Mouse (Mus musculus) G1E (cell line): ENCODE measurements at regions not wholly inside any gene's neighbourhood (a gene's known extent, or its start where the extent isn't known, plus 50 kb on each side); places are given as distances from the start of the nearest gene placed in this dataset.

Experiments
- ATAC-seq: 2 replicates; pipeline ENCODE4 v1.8.0; 2016; ENCODE audit warnings: mild to moderate bottlenecking; ENCODE audit not compliant: insufficient number of reproducible peaks, poor library complexity, low FRiP score, severe bottlenecking; ENCODE audit errors: extremely low read depth
- DNase-seq: peaks from one replicate; pipeline ENCODE4 v3.0.0; 2012; ENCODE audit warnings: low spot score
- H3K27me3 ChIP-seq: 2 replicates; pipeline ENCODE4 v1.6.1; 2012; ENCODE audit warnings: mild to moderate bottlenecking, low read length, inconsistent platforms; ENCODE audit not compliant: insufficient read depth
- H3K36me3 ChIP-seq: replicated peaks from 2 replicates; pipeline ENCODE3; 2012; ENCODE audit warnings: mild to moderate bottlenecking, inconsistent platforms
- H3K4me1 ChIP-seq: 2 replicates; pipeline ENCODE4 v1.6.1; 2012; ENCODE audit warnings: low read depth, low read length, inconsistent platforms, mixed read lengths; ENCODE audit not compliant: insufficient read depth
- H3K4me3 ChIP-seq: 2 replicates; pipeline ENCODE4 v1.5.1; 2012; ENCODE audit warnings: low read depth, mild to moderate bottlenecking, inconsistent platforms, low read length, moderate library complexity, mixed read lengths
- H3K9me3 ChIP-seq: replicated peaks from 2 replicates; pipeline ENCODE4 v1.6.1; 2012; ENCODE audit warnings: inconsistent platforms
- CTCF ChIP-seq: IDR thresholded peaks from 2 replicates; pipeline ENCODE4 v1.5.1; 2012; ENCODE audit warnings: low read depth, low read length, inconsistent platforms, mixed read lengths
- GATA1 ChIP-seq: IDR thresholded peaks from 2 replicates; pipeline ENCODE4 v1.6.1; 2012; ENCODE audit warnings: borderline replicate concordance, low read length, inconsistent platforms, mixed read lengths
- GATA2 ChIP-seq: IDR thresholded peaks from 2 replicates; pipeline ENCODE4 v1.6.1; 2012; ENCODE audit warnings: low read depth, low read length, inconsistent platforms, borderline replicate concordance
- POLR2AphosphoS5 ChIP-seq: IDR thresholded peaks from 2 replicates; pipeline ENCODE4 v1.6.1; 2012; ENCODE audit warnings: low read depth, low read length, inconsistent platforms; ENCODE audit not compliant: insufficient replicate concordance
- TAL1 ChIP-seq: conservative IDR thresholded peaks from 2 replicates; pipeline ENCODE4 v1.6.1; 2012; ENCODE audit warnings: low read depth, low read length, inconsistent platforms, mixed read lengths

DNA sequence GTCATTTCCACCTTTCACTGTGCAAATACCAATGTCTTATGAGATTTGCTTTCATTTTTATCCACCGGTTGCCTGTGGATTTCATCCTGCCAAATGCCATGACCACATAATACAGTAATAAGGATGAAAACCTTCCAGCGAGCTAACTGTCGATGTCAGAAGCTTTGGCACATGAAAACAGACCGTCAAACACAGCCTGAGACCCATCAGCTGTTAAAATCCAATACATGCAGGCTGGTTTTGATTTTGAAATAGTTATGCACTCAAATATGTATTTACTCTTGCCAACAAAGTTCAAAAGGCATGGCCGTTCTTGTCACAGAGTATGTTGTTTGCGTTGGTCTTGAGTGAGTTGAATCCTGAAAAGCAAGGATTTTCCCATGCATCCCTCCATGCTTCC lies 415.6 kb upstream of the Slc35b3 start:
- H3K9me3 ChIP-seq: peaks cover 8% of the 10 kb centered on the region
- H3K36me3 ChIP-seq: no peaks in the 10 kb centered on the region
- no peak overlapping the region for H3K4me3 ChIP-seq
- H3K27me3 ChIP-seq: no peaks in the 10 kb centered on the region
- TF ChIP-seq GATA1 (no peak), GATA2 (no peak), POLR2AphosphoS5 (no peak), TAL1 (no peak), CTCF (no peak)
- ATAC-seq: no peak
- no peak for DNase-seq
- no peaks in the 10 kb centered on the region for H3K4me1 ChIP-seq

GRCm38 (mm10) chr13:39372565-39372964 lies 411.9 kb upstream of the Slc35b3 start:
- DNase-seq (no peak), ATAC-seq (no peak)
- TF ChIP-seq CTCF (no peak), TAL1 (no peak), POLR2AphosphoS5 (no peak), GATA2 (no peak), GATA1 (no peak)

GRCm38 (mm10) chr13:39363637-39364036 lies 403.0 kb upstream of the Slc35b3 start:
- no peaks in the 10 kb centered on the region for H3K4me1 ChIP-seq
- TF ChIP-seq POLR2AphosphoS5: no peak
- TF ChIP-seq GATA2: no peak
- TF ChIP-seq CTCF: no peak
- no peak for ATAC-seq
- H3K9me3 ChIP-seq: peaks cover 15% of the 10 kb centered on the region
- no peaks in the 10 kb centered on the region for H3K36me3 ChIP-seq
- H3K4me3 ChIP-seq: no peak overlapping the region
- H3K27me3 ChIP-seq: no peaks in the 10 kb centered on the region
- DNase-seq: no peak

More at GRCm38 (mm10) chr13:39372565-39372964, 411.9 kb upstream of the Slc35b3 start:
- H3K9me3 ChIP-seq: peaks cover 11% of the 10 kb centered on the region
- no peaks in the 10 kb centered on the region for H3K4me1 ChIP-seq
- H3K4me3 ChIP-seq: no peak overlapping the region
- H3K36me3 ChIP-seq: no peaks in the 10 kb centered on the region
- no peaks in the 10 kb centered on the region for H3K27me3 ChIP-seq

GRCm38 (mm10) chr13:39362536-39362935 lies 401.9 kb upstream of the Slc35b3 start:
- H3K4me3 ChIP-seq: no peak overlapping the region
- H3K36me3 ChIP-seq: no peaks in the 10 kb centered on the region
- no peaks in the 10 kb centered on the region for H3K27me3 ChIP-seq
- H3K4me1 ChIP-seq: no peaks in the 10 kb centered on the region
- no peak for ATAC-seq
- no peak for DNase-seq
- peaks cover 15% of the 10 kb centered on the region for H3K9me3 ChIP-seq
- TF ChIP-seq GATA2: no peak

GRCm38 (mm10) chr13:39351606-39352005 lies 390.9 kb upstream of the Slc35b3 start:
- H3K4me1 ChIP-seq: no peaks in the 10 kb centered on the region
- DNase-seq (no peak), ATAC-seq (no peak)
- no peaks in the 10 kb centered on the region for H3K36me3 ChIP-seq
- H3K4me3 ChIP-seq: no peak overlapping the region
- H3K27me3 ChIP-seq: no peaks in the 10 kb centered on the region
- no peak for TF ChIP-seq TAL1
- peaks cover 23% of the 10 kb centered on the region for H3K9me3 ChIP-seq

GRCm38 (mm10) chr13:39350668-39351067 lies 390.0 kb upstream of the Slc35b3 start:
- no peak for TF ChIP-seq POLR2AphosphoS5
- no peak for TF ChIP-seq CTCF
- no peak for ATAC-seq
- Histone ChIP-seq H3K4me1 (no peaks in the 10 kb centered on the region), H3K9me3 (peaks cover 27% of the 10 kb centered on the region), H3K4me3 (no peak overlapping the region), H3K36me3 (no peaks in the 10 kb centered on the region), H3K27me3 (no peaks in the 10 kb centered on the region)
- no peak for DNase-seq

GRCm38 (mm10) chr13:39347761-39348160 lies 387.1 kb upstream of the Slc35b3 start:
- peaks cover 25% of the 10 kb centered on the region for H3K9me3 ChIP-seq
- H3K4me3 ChIP-seq: no peak overlapping the region
- no peak for TF ChIP-seq POLR2AphosphoS5
- no peak for TF ChIP-seq TAL1
- TF ChIP-seq CTCF: no peak
- no peak for TF ChIP-seq GATA2
- TF ChIP-seq GATA1: no peak
- ATAC-seq: no peak
- DNase-seq: no peak
- H3K36me3 ChIP-seq: no peaks in the 10 kb centered on the region
- no peaks in the 10 kb centered on the region for H3K27me3 ChIP-seq
- H3K4me1 ChIP-seq: no peaks in the 10 kb centered on the region
